Mouse (Mus musculus) telencephalon, adult 2 months (tissue): ENCODE measurements around the gene Ptprt.
"Not testable (repeated sequence)": the region's sequence is repeated elsewhere in the genome, so short reads cannot be mapped to it uniquely, and the experiment has no call there.

Source experiments
- DNase-seq: peaks from one replicate; pipeline ENCODE4 v3.0.0-alpha.2; 2011; ENCODE audit warnings: low read depth, low spot score

Ptprt gene

GRCm38 (mm10) chr2:161549577-161549976, 1111.4 kb downstream of the Ptprt start:
- no peak for DNase-seq

- DNase-seq, result no peak
These were observed 1113.6 kb downstream of the Ptprt start for GRCm38 (mm10) chr2:161547318-161547717.

- DNase-seq, result no peak
These were observed 1115.5 kb downstream of the Ptprt start for GRCm38 (mm10) chr2:161545406-161545805.

GRCm38 (mm10) chr2:161534151-161534550, 1126.8 kb downstream of the Ptprt start:
- DNase-seq, result no peak

GRCm38 (mm10) chr2:161527192-161527591, 1133.8 kb downstream of the Ptprt start:
- DNase-seq, result no peak

- DNase-seq, result no peak
These were observed 1141.3 kb downstream of the Ptprt start for GRCm38 (mm10) chr2:161519671-161520070.

GRCm38 (mm10) chr2:161516921-161517320, 1144.0 kb downstream of the Ptprt start:
- no peak for DNase-seq

GRCm38 (mm10) chr2:161513256-161513655, 1147.7 kb downstream of the Ptprt start:
- no peak for DNase-seq

GRCm38 (mm10) chr2:161511880-161512570, 1148.9 kb downstream of the Ptprt start:
- DNase-seq, result not testable (repeated sequence)

GRCm38 (mm10) chr2:161511101-161511759, 1149.7 kb downstream of the Ptprt start:
- DNase-seq, result no peak

- no peak for DNase-seq
These were observed 1161.6 kb downstream of the Ptprt start for GRCm38 (mm10) chr2:161499097-161499899.

- DNase-seq, result no peak
These were observed 1162.4 kb downstream of the Ptprt start for GRCm38 (mm10) chr2:161498449-161499096.

GRCm38 (mm10) chr2:161481741-161482140, 1179.2 kb downstream of the Ptprt start:
- no peak for DNase-seq

- no peak for DNase-seq
These were observed 1180.5 kb downstream of the Ptprt start for GRCm38 (mm10) chr2:161480445-161480844.
